Mouse (Mus musculus) brown adipose tissue, adult 24 weeks (tissue): ENCODE results near the gene Slc25a25. TPM values are rescaled to one million over a fixed set of nuclear protein-coding genes. Genes with fewer than 3 reads are reported as not detected.
A peak's percentile ranks its signal among the peaks of the same experiment; 100 is the strongest.

Experiments used
- H3K27ac ChIP-seq: fragments of 200-500 bp; replicated peaks from 2 replicates; pipeline ENCODE4 v1.5.1; 2012; ENCODE audit warnings: low read depth, mild to moderate bottlenecking, low read length
- H3K4me1 ChIP-seq: fragments of 200-500 bp; 2 replicates; pipeline ENCODE4 v1.6.1; 2012; ENCODE audit warnings: low read length, mixed read lengths; ENCODE audit not compliant: control insufficient read depth, insufficient read depth, insufficient read length
- H3K4me3 ChIP-seq: fragments of 200-500 bp; 2 replicates; pipeline ENCODE4 v1.5.1; 2012; ENCODE audit warnings: low read depth, mild to moderate bottlenecking, low read length, moderate library complexity; ENCODE audit not compliant: insufficient read depth
- polyA plus RNA-seq: library from polyadenylated mRNA; stranded (reverse); fragments of >200 nt; gene quantifications from 2 replicates; pipeline ENCODE4 v1.2.4, GENCODE M21; 2012; ENCODE audit not compliant: missing spikeins, insufficient read depth, insufficient read length

The Slc25a25 gene
- polyA plus RNA-seq, 1 experiment: 9.2 TPM

- Histone ChIP-seq H3K4me1 (peaks cover 51% of the 10 kb centered on the region), H3K4me3 (no peak overlapping the region), H3K27ac (no peak overlapping the region)
Measured at GRCm38 (mm10) chr2:32426141-32426540, 25.1 kb downstream of the Slc25a25 start.

- Histone ChIP-seq H3K4me1 (peaks cover 47% of the 10 kb centered on the region), H3K27ac (no peak overlapping the region), H3K4me3 (no peak overlapping the region)
Measured at GRCm38 (mm10) chr2:32425568-32425967, 25.7 kb downstream of the Slc25a25 start.

- no peak overlapping the region for H3K4me3 ChIP-seq
- H3K27ac ChIP-seq: peak overlapping the region; percentile 72
- peaks cover 40% of the 10 kb centered on the region for H3K4me1 ChIP-seq
Measured at GRCm38 (mm10) chr2:32424796-32425195, 26.4 kb downstream of the Slc25a25 start.

GRCm38 (mm10) chr2:32423481-32424331 is 27.5 kb downstream of the Slc25a25 start:
- H3K4me3 ChIP-seq: peak overlapping the region; percentile 62
- H3K4me1 ChIP-seq: peaks cover 31% of the 10 kb centered on the region
- H3K27ac ChIP-seq: peak overlapping the region; percentile 98

GRCm38 (mm10) chr2:32421851-32422251 is 29.4 kb downstream of the Slc25a25 start:
- H3K4me1 ChIP-seq: peaks cover 18% of the 10 kb centered on the region
- H3K4me3 ChIP-seq: no peak overlapping the region; the same call in 1 of the 2 replicates
- peak overlapping the region; percentile 15; the same call in 1 of the 2 replicates for H3K27ac ChIP-seq

GRCm38 (mm10) chr2:32420647-32421046 is 30.6 kb downstream of the Slc25a25 start:
- Histone ChIP-seq H3K4me3 (no peak overlapping the region), H3K27ac (no peak overlapping the region), H3K4me1 (peaks cover 18% of the 10 kb centered on the region)

- Histone ChIP-seq H3K4me3 (no peak overlapping the region), H3K27ac (peak overlapping the region; percentile 12; the same call in 1 of the 2 replicates), H3K4me1 (peaks cover 18% of the 10 kb centered on the region)
Measured at GRCm38 (mm10) chr2:32420066-32420608, 31.1 kb downstream of the Slc25a25 start.

- H3K27ac ChIP-seq: peak overlapping the region; percentile 12; the same call in 1 of the 2 replicates
- H3K4me3 ChIP-seq: no peak overlapping the region
- peaks cover 15% of the 10 kb centered on the region for H3K4me1 ChIP-seq
Measured at GRCm38 (mm10) chr2:32419359-32419758, 31.9 kb downstream of the Slc25a25 start.

GRCm38 (mm10) chr2:32418430-32419151 is 32.7 kb downstream of the Slc25a25 start:
- Histone ChIP-seq H3K4me3 (no peak overlapping the region), H3K4me1 (peaks cover 14% of the 10 kb centered on the region), H3K27ac (no peak overlapping the region)

- Histone ChIP-seq H3K27ac (no peak overlapping the region), H3K4me1 (peaks cover 7% of the 10 kb centered on the region), H3K4me3 (no peak overlapping the region)
Measured at GRCm38 (mm10) chr2:32417486-32417885, 33.8 kb downstream of the Slc25a25 start.

- no peak overlapping the region for H3K27ac ChIP-seq
- no peak overlapping the region for H3K4me3 ChIP-seq
- H3K4me1 ChIP-seq: peaks cover 2% of the 10 kb centered on the region
Measured at GRCm38 (mm10) chr2:32416556-32416955, 34.7 kb downstream of the Slc25a25 start.

- Histone ChIP-seq H3K4me3 (no peak overlapping the region), H3K4me1 (no peaks in the 10 kb centered on the region; the same call in 1 of the 2 replicates), H3K27ac (no peak overlapping the region)
Measured at GRCm38 (mm10) chr2:32415801-32416200, 35.4 kb downstream of the Slc25a25 start.

- Histone ChIP-seq H3K4me1 (no peaks in the 10 kb centered on the region; the same call in 1 of the 2 replicates), H3K27ac (no peak overlapping the region), H3K4me3 (no peak overlapping the region)
Measured at GRCm38 (mm10) chr2:32413936-32414335, 37.3 kb downstream of the Slc25a25 start.

- Histone ChIP-seq H3K27ac (no peak overlapping the region), H3K4me3 (no peak overlapping the region), H3K4me1 (no peaks in the 10 kb centered on the region; the same call in 1 of the 2 replicates)
Measured at GRCm38 (mm10) chr2:32412742-32413531, 38.3 kb downstream of the Slc25a25 start.
